Mouse (Mus musculus) midbrain, embryonic 15.5 days (tissue): ENCODE measurements at regions not wholly inside any gene's neighbourhood (a gene's known extent, or its start where the extent isn't known, plus 50 kb on each side); places are given as distances from the start of the nearest gene placed in this dataset.

Experiments used
- ATAC-seq: fragments of 200-750 bp; cut with Nextera tagmentation; replicated peaks from 2 replicates; pipeline ENCODE4 v1.8.0; 2017; ENCODE audit warnings: moderate TSS enrichment
- H3K27ac ChIP-seq: fragments of 300-500 bp; sonication (generic); 2 replicates; pipeline ENCODE4 v1.5.1; 2015; ENCODE audit warnings: mild to moderate bottlenecking, inconsistent platforms
- H3K27me3 ChIP-seq: fragments of 300-500 bp; sonication (generic); replicated peaks from 2 replicates; pipeline ENCODE4 v1.6.1; 2015; ENCODE audit warnings: inconsistent platforms
- H3K36me3 ChIP-seq: fragments of 300-500 bp; sonication (generic); replicated peaks from 2 replicates; pipeline ENCODE4 v1.6.1; 2015; ENCODE audit warnings: inconsistent platforms
- H3K4me1 ChIP-seq: fragments of 300-500 bp; sonication (generic); 2 replicates; pipeline ENCODE4 v1.6.1; 2015; ENCODE audit warnings: inconsistent platforms
- H3K4me2 ChIP-seq: fragments of 300-500 bp; sonication (generic); 2 replicates; pipeline ENCODE4 v1.6.1; 2015; ENCODE audit warnings: inconsistent platforms, mild to moderate bottlenecking, moderate library complexity
- H3K4me3 ChIP-seq: fragments of 300-500 bp; sonication (generic); 2 replicates; pipeline ENCODE4 v1.5.1; 2015; ENCODE audit warnings: mild to moderate bottlenecking, inconsistent platforms
- H3K9ac ChIP-seq: fragments of 300-500 bp; sonication (generic); 2 replicates; pipeline ENCODE4 v1.6.1; 2015; ENCODE audit warnings: mild to moderate bottlenecking, inconsistent platforms
- H3K9me3 ChIP-seq: fragments of 300-500 bp; sonication (generic); 2 replicates; pipeline ENCODE4 v1.6.1; 2016; ENCODE audit warnings: inconsistent platforms
- WGBS: fragments of 180-500 bp; shearing (Covaris S2); methylation state at CpG from one replicate; pipeline ENCODE4 v1.1.7; 2015; ENCODE audit warnings: mixed read lengths; 5-methylcytosine and 5-hydroxymethylcytosine counted together

GRCm38 (mm10) chr3:71096071-71096470 is 1088.7 kb downstream of the Otol1 start:
- Histone ChIP-seq H3K9me3 (no peaks in the 10 kb centered on the region), H3K9ac (no peak overlapping the region), H3K36me3 (no peaks in the 10 kb centered on the region), H3K27ac (no peak overlapping the region), H3K4me3 (no peak overlapping the region), H3K27me3 (no peaks in the 10 kb centered on the region), H3K4me2 (no peak overlapping the region), H3K4me1 (no peaks in the 10 kb centered on the region)
- no peak; the same call in 1 of the 2 replicates for ATAC-seq

DNA sequence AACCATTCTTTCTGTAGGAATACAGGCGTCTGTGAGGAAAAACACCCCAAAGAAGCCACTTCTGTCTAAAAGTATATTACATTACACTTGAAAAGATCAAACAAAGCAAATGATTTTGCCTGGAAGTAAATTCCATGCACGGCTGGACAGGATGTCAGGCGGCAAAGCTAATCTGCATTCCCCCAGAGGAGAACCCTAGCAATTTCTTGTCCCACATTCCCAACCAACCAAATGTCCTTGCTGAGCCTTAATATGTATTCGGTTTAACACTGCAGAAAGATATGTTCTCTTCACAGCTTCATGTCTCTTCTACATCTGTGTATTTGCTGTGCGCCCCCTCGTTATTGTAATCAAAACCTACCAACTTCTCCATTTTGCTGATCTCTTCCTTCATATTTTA is 1096.1 kb downstream of the Otol1 start:
- Histone ChIP-seq H3K9ac (no peak overlapping the region), H3K27me3 (no peaks in the 10 kb centered on the region), H3K27ac (no peak overlapping the region), H3K4me3 (no peak overlapping the region), H3K4me1 (no peaks in the 10 kb centered on the region), H3K9me3 (no peaks in the 10 kb centered on the region), H3K4me2 (no peak overlapping the region), H3K36me3 (no peaks in the 10 kb centered on the region)
- 61% methylated on average over 6 of the region's 6 CpGs for whole genome bisulfite sequencing
- no peak for ATAC-seq

GRCm38 (mm10) chr3:71145262-71145661 is 1137.8 kb downstream of the Otol1 start:
- Histone ChIP-seq H3K4me3 (no peak overlapping the region), H3K4me2 (no peak overlapping the region), H3K4me1 (no peaks in the 10 kb centered on the region), H3K27me3 (no peaks in the 10 kb centered on the region), H3K9ac (no peak overlapping the region), H3K36me3 (no peaks in the 10 kb centered on the region), H3K27ac (no peak overlapping the region), H3K9me3 (no peaks in the 10 kb centered on the region)
- peak; percentile 54; the same call in 1 of the 2 replicates for ATAC-seq
- WGBS = 68% methylated on average over 1 of the region's 1 CpGs
